Mouse (Mus musculus) ovary, postnatal 36 days (tissue): Measurements from ENCODE around the gene Ctnna3.

ENCODE experiments used
- DNase-seq: peaks from one replicate; pipeline ENCODE4 v3.0.0; 2022; ENCODE audit warnings: low spot score, mixed read lengths

The Ctnna3 gene

DNA sequence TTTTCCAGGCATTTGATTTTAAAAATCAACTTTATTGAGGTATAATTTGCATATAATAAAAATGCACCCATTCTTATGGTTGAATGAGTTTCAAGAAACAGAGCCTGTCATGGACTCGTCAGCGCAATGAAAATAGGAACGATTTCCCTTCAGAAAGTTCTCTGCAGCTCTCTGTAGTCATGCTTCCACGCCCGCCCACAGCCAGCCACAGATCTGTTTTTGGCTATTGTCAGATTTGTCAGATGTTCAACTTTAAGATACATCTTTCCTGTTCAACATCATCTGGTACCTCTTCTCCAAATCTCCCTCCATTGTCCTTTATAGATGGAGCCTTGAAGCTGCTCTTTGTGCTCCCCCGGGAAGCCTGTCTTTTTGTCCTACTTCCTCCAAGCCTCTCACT is 280.3 kb downstream of the Ctnna3 start:
- no peak for DNase-seq

DNA sequence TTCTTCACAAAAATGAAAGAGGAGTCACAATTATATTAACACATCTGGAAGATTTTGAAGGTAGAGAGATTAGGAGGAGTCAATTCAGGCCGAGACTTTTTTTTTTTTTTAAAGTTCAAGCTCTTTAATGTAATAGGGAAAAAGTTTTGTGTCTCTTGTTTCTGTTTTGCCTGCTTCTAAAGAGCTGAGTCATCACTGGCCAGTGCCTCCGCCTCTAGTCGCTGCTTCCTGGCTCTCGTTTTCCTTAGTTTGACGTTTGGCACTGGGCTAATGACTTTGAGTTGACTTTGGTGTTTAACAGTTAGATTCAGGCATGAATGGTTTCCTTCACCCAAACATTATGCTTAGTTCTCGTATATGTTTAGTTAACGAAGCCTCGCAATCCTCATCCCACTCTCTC is 282.6 kb downstream of the Ctnna3 start:
- no peak for DNase-seq

DNA sequence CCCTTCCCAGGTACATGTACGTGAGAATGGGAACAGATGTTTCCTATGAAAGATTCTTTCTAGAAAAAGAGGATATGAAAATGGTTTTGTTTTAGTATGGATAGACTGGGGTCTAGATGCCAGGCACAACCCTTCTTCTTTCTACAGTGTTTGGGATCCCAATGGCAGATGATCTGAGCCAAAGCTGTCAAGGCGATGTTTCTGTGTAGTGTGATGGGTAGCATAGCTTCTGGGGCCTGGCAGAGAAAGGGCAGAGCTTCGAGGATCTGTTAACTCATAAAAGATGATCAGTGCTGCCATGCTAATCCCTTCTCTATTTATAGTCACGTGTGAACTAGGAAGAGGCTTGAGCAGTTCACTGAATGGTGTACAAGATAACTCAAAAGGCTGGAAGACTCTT is 284.3 kb downstream of the Ctnna3 start:
- DNase-seq = no peak

DNA sequence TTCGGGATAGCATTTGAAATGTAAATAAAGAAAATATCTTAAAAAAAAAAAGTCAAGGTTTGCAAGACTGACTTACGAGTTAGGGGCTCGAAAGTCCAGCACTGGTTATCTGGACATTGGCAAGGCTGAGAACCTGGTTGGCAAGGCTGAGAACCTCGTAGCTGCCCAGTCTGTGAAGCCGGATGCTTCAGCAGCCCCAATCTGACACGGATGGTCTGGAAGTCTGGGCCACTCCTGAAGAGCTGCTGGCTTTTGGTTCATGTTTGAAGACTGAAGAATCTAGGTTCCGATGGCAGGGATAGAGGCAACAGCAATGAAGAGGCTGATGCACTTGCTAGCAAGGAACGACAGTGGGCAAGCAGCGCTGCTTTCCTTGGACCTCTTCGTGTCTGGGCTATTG is 339.0 kb downstream of the Ctnna3 start:
- no peak for DNase-seq

DNA sequence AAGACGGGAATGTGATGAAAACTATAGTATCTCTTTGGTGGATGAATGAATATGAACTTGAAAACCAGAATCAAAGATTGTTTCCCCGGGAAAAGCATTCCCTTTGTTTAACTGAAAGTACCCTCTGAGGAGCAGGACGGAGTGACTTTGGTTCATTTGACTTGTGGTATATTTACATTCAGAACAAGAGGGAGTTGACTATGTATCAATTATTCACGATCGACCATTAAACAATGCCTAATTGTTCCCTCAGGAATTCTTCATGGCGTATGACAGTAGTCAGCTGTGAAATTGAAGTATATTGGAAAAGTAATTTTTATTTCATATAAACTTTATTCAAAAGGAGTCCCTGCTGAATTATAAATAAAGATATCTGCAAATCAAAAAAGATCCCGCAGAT is 341.8 kb downstream of the Ctnna3 start:
- DNase-seq = no peak

DNA sequence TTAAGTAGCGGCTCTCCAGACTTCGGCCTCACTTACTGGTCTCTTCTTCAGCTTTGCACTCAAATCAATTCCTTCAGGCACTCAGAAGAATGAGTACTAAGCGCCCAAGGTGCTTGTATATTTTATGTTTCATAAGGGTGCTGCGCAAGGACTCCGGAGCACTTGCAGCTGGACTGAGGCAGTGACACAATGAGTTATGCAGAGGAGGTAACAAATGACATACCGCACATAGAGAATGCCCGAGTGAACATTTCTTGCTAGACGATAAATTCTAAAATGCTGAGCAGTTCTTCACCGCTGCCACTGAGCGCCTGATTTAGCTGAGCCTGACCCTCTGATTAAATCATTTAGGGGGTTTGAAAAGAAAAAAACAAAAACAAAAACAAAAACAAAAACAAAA is 342.2 kb downstream of the Ctnna3 start:
- no peak for DNase-seq

DNA sequence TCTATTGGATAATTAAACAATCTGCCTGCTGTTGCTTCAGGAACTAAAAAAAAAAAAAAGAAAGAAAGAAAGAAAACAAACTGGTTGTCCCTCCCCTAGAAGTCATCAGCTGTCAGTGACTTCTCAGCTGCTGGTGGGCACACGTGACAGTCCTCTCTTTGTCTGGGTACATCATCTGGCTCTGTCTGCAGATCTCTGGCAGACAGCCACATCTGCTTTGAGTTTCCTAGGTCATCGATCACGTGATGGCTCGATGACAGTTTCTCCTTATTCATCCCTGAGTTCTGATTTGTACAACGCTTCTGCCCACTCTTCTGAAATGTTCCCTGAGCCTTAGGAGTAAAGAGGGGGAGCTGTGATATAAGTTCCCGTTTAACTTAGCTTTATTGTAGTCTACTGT is 352.1 kb downstream of the Ctnna3 start:
- no peak for DNase-seq

DNA sequence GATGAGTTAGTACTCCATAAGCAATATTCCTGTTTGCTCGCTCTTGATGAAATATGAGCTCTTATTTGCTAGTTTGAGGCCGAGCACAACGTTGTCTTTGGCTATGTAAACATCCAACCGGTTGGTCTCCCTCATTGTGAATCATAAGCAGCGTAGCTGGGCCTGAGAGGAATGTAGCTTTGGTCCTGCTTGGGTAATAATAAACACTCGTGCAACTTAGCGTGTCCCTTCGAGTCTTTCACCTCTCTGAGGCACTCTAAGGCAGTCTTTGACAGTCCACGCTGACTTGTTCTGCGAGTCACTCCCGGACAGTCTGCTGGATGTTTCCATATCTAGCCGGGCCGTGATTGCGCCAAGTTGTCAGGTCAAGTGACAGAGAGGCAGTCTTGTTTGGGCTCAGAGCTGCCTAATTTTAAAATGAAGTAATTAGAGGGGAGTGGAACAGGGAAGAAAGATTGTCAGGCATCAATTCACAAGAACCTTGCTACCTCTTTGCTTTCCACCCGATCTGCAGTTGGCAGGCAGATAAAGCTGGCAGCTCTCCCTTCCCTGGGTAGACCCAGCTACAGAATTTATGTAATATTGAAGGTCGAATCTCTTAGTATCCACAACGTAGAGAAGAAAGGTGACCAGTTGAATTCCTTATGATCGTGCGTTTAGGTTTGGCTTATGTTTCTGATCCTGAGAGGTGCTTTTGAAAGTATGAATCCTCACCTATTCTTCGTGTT is 355.1 kb downstream of the Ctnna3 start:
- DNase-seq = no peak

DNA sequence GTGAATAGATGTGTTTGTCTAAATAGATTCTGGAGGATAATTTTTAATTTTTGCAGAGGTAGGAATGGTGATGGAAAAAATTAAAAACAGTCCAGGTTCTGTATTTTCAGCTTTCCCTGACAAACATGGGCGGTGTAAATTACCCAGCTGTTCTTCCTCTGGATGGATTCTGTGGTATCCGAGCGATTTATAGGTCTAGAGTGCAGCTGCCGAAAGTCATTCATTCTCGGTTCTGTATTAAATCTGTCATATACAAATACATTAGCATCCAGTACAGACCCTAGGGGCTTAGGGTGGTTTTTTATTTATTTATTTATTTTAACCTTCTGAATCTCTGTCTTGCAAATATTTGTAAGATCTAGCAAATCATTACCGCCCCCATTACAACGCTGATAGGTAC is 356.5 kb downstream of the Ctnna3 start:
- DNase-seq = no peak

DNA sequence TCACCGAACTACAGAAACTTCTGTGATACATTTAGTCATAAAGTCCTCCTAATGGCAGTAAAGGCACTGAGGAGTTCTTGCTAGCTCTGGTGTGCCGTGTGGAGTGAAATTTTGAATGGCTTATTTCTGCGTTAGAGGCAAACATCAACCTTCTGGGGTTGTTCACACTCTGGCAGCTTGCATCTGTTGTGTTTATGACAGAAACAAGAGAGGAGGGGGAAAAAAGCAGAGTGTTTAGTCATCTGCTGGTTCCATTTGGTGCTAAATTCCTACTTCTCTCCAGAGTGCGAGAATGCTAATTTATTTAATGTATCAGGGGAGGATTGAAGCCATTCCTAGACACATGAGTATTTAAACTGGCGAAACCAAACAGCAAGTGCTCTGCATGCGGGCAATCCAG is 374.0 kb downstream of the Ctnna3 start:
- DNase-seq = no peak

DNA sequence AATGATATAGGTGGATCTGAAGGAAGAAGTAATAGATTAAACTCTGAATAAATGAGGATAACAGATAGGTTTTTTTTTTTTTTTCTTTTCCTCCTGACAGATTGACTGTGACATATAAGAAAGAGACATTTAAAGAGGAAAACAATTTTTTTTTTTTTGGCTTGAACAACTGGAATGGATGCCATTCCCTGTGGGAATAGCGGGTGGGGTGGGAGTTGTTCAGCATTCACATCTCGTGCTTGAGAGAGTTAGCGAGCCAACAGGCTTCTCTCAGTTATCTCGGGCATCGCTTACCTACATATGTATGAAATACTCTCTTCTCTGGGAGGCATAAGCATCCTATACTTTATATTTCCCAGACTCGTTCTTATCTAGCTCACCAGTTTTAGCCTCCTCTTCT is 375.7 kb downstream of the Ctnna3 start:
- no peak for DNase-seq

DNA sequence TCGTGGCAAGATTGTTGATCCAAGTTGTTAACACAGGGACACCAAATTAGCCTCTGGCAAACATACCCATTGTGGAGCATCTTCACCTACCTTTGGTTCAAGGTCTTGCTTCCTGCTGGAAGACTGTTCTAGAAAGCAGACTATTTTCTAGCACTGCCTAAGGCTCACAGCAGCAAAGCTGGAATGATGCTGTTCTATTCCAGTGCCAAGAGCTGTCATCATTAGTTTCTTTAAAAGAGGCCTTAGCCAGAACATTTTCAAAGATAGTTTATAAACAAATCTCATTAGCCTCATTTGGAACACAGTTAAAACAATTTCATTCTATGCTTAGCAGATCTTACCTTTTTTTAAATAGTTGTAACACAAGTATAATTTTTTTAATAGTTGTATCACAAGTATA is 376.4 kb downstream of the Ctnna3 start:
- DNase-seq = no peak

DNA sequence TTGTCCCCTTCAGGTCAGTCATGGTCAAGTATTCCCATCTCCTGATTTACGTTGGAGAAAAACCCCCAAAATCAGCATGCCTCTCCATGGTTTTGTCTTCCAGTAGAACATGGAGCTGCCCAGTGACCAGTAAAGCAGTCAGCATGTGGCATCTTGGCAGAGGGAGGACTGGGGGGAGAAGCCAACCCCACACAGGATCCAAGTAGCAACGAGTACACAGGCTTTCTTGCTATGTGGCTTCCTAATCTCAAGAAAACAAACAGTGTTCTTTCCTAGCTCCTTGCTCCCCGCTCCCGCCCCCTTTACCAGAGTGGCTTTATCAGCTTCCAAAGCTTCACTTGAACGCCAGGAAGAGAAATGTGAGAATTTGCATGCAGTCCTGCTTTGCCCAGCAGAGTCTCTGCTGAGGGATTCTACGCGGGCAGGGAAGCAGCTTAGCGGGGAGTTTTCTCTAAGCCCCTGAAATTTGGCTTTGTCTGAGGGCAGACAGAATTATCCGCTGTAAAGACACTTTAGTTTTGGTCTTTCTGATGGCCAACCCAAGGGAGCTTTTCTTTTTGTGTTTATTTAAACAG is 380.2 kb downstream of the Ctnna3 start:
- no peak for DNase-seq

DNA sequence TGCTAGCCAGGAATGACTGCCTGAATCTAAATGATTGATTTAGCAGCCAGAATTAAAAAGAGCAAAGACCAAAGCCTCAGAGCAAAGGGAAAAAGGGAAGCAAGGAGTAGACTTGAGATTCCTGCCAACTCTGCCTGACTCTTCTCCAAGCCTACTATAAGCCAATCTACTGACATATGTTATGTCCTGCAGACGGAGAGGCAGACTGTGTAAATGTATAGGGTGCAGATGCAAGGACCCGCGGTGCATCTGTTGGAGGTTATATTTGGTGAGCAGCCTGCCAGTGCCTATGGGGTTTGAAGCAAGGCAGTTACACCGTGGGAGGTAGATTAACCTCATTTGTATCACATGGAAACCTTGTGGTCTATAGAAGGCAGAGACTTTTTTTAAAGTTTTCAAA is 409.1 kb downstream of the Ctnna3 start:
- DNase-seq = no peak

DNA sequence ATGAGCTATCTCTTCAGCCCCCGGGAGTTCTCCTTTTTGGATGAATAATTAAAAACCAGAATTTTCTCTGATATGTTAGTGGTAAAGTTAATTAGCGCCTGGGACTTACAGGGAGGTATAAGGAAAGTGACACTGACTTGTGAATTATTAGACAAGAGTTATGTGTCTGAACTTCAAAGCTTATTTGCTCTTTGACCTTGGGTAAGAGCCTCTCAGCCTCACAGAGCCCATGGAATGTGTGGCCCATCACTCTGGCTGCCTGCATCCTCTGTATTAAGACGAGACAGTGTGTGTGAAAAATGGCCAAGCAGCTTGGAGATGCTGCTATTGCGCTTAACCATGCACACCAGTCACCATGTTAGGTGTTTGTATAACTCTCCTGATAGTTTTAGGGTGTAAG is 422.0 kb downstream of the Ctnna3 start:
- DNase-seq = no peak

DNA sequence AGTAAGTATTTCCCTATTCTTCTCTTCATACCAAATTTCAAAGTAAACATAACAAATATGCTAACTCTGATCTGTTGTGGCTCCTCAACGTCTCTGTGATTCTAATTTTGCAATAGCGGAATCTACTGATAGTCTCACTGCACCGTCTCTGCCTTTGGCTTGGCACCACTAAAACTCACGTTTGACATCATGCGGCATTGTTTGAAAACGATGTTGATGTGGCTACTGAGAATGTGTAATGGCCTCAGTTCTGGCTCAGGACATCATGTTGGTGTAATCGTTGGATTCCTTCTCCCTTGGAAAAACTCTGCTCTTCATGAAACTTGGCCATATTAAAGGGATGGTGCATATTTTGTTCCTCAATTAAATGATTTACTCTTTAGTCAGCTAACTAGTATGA is 439.2 kb downstream of the Ctnna3 start:
- DNase-seq = no peak

DNA sequence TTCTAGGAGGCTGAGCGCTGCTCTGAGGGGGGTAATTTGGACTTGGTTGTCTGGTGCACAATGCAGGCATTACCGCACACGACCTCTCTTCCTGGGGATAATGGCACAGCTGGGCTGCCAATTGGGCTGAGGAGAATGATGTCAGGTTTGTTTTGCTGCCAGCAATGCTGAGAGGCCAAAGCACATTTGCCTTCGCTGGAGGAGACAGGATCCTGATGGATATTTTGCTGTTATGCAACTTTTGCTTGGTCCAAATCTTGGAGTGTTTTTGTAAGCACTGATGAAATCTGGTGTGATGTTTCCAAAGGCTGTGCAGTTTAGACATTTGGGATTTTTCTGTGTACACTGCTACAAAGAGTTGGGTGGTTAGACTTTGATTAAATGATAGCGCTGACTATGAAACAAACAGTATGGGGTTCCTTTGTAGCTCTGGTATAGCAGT is 450.6 kb downstream of the Ctnna3 start:
- DNase-seq = no peak

DNA sequence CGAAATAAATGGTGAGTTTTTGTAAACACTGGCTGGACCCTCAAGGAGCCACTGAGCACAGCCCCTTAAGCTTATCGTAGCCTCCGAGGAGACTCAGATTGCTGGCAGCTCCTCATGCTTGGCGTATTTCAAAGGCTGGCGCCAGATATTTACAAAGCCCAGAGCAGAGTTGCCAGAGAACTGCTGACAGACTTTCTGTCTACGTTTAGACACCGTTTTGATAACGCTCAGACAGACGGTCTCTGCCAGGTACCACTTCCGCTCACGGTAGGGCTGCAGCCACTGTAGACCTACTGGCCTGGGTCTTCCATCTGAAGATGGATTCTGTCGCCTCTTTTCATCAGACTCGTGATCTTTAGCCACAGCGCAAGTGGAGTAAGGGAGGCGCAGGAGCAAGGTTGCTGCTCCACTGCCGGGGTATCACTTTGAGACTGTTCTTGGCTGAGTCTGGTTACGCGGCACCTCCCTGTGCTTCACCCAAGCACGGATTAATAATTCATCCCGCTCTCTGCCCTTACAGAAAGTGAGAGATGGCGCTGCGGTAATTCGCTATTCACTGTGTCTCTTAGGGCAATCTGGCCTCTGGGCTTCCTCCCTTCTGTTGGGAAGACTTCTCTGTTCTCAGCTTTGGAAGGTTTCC is 456.7 kb downstream of the Ctnna3 start:
- DNase-seq = peak; percentile 3

DNA sequence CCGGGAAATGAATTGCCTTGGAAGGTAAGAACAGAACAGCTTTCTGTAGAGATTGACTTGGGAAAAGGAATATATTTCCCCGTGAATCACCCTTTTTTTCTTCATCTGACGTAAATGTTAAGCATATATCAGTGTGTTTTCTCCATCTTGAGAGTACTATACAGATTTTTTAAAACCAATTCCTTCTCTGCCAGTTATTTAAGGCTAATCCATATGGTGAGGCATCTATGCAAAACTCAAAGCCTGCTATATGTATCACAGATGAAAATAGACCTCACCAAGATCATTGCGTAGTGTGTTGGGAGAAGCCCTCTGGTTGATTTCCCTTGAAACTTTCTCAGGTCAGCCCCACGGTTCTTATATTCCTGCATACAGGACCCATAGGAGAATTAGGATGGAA is 464.7 kb downstream of the Ctnna3 start:
- DNase-seq = no peak

DNA sequence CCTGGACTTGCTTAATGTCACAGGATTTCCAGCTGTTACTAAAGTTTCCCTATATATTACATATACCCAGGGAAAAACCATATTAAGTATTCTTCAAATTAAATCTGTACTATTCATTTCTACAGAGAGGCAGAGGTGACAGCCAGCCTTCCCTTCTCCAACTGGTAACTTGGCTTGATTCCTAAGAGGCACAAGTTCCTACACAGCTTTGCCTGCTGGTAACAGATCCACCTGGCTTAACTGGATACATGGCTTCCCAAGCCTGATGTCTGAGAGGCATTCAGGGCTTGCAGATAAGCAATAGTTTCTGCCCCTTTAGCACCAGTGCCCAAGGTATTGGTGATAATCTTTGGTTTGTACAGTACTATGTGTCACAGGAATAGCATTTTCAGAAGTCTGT is 470.0 kb downstream of the Ctnna3 start:
- DNase-seq = no peak

DNA sequence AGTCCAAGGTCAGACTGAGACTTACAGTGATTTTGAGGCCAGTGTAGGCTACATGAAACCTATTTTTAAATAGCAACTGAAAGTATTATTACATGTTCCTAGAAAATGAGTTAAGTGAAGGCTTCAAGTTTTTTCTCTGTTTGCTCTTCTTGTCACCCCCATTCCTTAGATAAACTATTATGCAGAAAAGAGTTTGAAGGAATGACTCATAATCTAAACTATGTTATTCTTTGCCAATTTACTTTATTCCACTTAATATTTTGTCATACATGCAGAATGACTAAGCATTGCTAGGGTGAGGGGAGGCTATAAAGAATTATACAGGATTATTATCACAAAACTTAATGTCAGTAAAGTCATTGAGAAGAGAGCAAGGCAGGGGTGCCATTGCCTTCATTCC is 479.0 kb downstream of the Ctnna3 start:
- DNase-seq = no peak

DNA sequence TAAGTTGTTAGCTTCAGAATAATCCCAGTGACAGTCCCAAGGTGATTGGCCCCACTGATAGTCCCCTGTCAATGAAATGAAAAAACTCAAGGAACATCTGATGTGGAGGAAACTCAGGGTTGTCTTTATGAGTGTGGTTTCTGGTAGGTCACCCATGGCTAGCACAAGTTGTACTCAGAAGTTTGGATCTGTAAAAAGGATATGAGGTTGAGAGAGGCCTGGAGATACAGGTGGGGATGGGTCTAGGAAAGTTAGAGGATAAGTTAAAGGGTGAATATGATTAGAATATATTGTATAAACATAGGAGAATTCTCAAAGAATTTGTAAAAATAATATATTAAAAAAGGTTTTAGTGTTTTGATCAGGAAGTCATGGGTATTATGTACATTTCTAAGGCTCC is 497.4 kb downstream of the Ctnna3 start, which contains the start of gene Gm10118:
Gm10118 (minus strand) TSS at position 101 of the 400 bp plus-strand sequence.
- DNase-seq = no peak

DNA sequence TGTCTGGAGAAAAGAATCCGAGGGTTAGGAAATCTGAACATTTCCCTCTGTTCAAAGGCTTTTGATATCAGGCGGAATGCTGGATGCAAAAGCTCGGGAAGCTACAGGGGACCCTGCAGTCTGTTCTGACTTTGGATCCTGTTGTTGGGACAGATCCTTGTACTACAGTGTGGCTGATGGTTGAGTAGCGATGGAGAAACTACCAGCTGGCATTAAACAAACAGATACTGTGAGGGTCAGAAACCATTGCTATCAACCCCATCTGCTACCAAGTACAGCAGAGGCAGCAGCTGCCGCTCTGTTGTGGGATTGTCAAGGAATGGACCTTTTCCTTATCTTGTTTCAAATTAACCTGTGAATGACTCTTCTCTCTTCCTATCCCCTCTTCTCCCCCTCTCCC is 504.0 kb downstream of the Ctnna3 start:
- no peak for DNase-seq

DNA sequence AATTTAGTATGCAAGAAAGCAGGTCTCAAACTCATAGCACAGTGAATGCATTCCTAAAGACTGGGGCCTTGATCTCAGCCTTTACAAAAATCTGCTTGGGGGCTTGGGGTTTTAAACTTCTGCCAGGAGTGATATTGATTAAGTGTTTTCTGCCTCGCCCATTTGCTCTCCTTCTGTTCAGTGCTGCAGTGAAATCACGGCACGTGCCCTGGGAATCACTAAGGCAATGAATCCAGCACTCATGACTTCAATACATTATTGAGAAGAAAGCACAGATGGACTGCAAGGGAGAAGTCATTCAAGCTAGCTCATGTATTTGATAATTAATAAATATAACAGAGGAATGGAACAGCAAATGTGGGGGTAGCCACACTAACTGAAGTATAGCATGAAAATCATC is 515.6 kb downstream of the Ctnna3 start:
- no peak for DNase-seq
